Mouse (Mus musculus) lung, postnatal 0 days (tissue): ENCODE data around the gene Slfnl1.

Source experiments
- CTCF ChIP-seq: IDR thresholded peaks from 2 replicates; pipeline ENCODE4 v1.5.1; 2016; ENCODE audit warnings: antibody characterized with exemption, mild to moderate bottlenecking
- EP300 ChIP-seq: IDR thresholded peaks from 2 replicates; pipeline ENCODE4 v1.6.1; 2016; ENCODE audit warnings: antibody characterized with exemption, mild to moderate bottlenecking, control low read depth

- TF ChIP-seq EP300 (no peak), CTCF (no peak)
These were observed 37.0 kb downstream of the Slfnl1 start for GRCm38 (mm10) chr4:120569025-120569424.
